ENCODE assay signal across 9 mouse cellular contexts in genomic region chr5:24596519-24597171, GRCm38 (mm10). TPM values are rescaled to one million over a fixed set of nuclear protein-coding genes. Genes with fewer than 3 reads are reported as not detected.
A peak's percentile ranks its signal among the peaks of the same experiment; 100 is the strongest.
DNase-seq lines count a peak whose midpoint lies in the region; ATAC-seq and TF ChIP-seq lines count a peak whose summit lies in the region.
"Had no signal": no experiment of that assay in that cellular context is flagged by ENCODE, and none has a peak within 500 bp of the region (broad histone marks: within the 10 kb centered on the region; RNA-seq: fewer than 3 reads in every experiment).

No protein-coding gene starts in this region.

- no peak for TF ChIP-seq CTCF in liver, adult 2 months (IDR thresholded peaks at IDR 0.05; ENCODE audit: low read depth, low read length)

- H3K4me1 ChIP-seq in liver, adult 2 months (ENCODE audit: control insufficient read depth, insufficient read depth, low read length) = peaks cover 8% of the 10 kb centered on the region
- H3K4me1 ChIP-seq in liver, embryonic 11.5 days (replicated peaks; ENCODE audit: control insufficient read depth, insufficient read depth, low read length) = peaks cover 13% of the 10 kb centered on the region
- H3K4me1 ChIP-seq in midbrain, embryonic 14.5 days (ENCODE audit: control insufficient read depth, insufficient read depth, low read length) = peaks cover 58% of the 10 kb centered on the region

- WGBS in liver, adult 2 months = 55% methylated on average over 11 of the region's 11 CpGs
- 33% methylated on average over 11 of the region's 11 CpGs for WGBS in liver, embryonic 11.5 days
- 2% methylated on average over 11 of the region's 11 CpGs for WGBS in midbrain, embryonic 14.5 days

- H3K79me2 ChIP-seq in liver, adult 2 months (ENCODE audit: control insufficient read depth, insufficient read depth, low read length) = no peaks in the 10 kb centered on the region

- no peak for ATAC-seq in liver, embryonic 11.5 days (replicated peaks; ENCODE audit: low FRiP score)
- peak; percentile 46; the same call in 1 of the 2 replicates for ATAC-seq in midbrain, embryonic 14.5 days (ENCODE audit: low FRiP score, low TSS enrichment)

- no peak for TF ChIP-seq POLR2A in liver, adult 2 months (IDR thresholded peaks at IDR 0.05; ENCODE audit: extremely low read depth, insufficient read depth, low read length)

- H3K9me3 ChIP-seq in liver, embryonic 11.5 days (ENCODE audit: control insufficient read depth, low read length) = no peaks in the 10 kb centered on the region
- no peaks in the 10 kb centered on the region for H3K9me3 ChIP-seq in midbrain, embryonic 14.5 days (ENCODE audit: control insufficient read depth, low read length)

- no peaks in the 10 kb centered on the region for H3K27me3 ChIP-seq in liver, adult 2 months (ENCODE audit: control insufficient read depth, insufficient read depth, low read length)
- H3K27me3 ChIP-seq in liver, embryonic 11.5 days (replicated peaks; ENCODE audit: control insufficient read depth, insufficient read depth, low read length) = peaks cover 43% of the 10 kb centered on the region
- no peaks in the 10 kb centered on the region for H3K27me3 ChIP-seq in midbrain, embryonic 14.5 days (ENCODE audit: control insufficient read depth, insufficient read depth, low read length)

- H3K9ac ChIP-seq in liver, adult 2 months (ENCODE audit: low read depth, low read length) = no peak overlapping the region
- H3K9ac ChIP-seq in liver, embryonic 11.5 days (ENCODE audit: low read depth, low read length) = no peak overlapping the region
- peak overlapping the region; percentile 46 for H3K9ac ChIP-seq in midbrain, embryonic 14.5 days (replicated peaks; ENCODE audit: low read length)

- H3K4me2 ChIP-seq in liver, embryonic 11.5 days = no peak overlapping the region
- peak overlapping the region; percentile 56 for H3K4me2 ChIP-seq in midbrain, embryonic 14.5 days (ENCODE audit: low read length)

- no peak overlapping the region for H3K27ac ChIP-seq in liver, adult 2 months (replicated peaks; ENCODE audit: insufficient read depth, low read depth, low read length)
- no peak overlapping the region for H3K27ac ChIP-seq in liver, embryonic 11.5 days (ENCODE audit: low read depth, low read length)
- peak overlapping the region; percentile 93 for H3K27ac ChIP-seq in midbrain, embryonic 14.5 days (replicated peaks; ENCODE audit: low read depth, low read length)

- H3K36me3 ChIP-seq in liver, adult 2 months (ENCODE audit: control insufficient read depth, insufficient read depth, low read length) = no peaks in the 10 kb centered on the region
- peaks cover 8% of the 10 kb centered on the region; the same call in 1 of the 2 replicates for H3K36me3 ChIP-seq in liver, embryonic 11.5 days (ENCODE audit: control insufficient read depth, insufficient read depth, low read length)
- peaks cover 41% of the 10 kb centered on the region for H3K36me3 ChIP-seq in midbrain, embryonic 14.5 days (ENCODE audit: control insufficient read depth, insufficient read depth, low read length)

- peak overlapping the region; percentile 40 for H3K4me3 ChIP-seq in liver, adult 2 months (ENCODE audit: insufficient read depth, low read depth, low read length)
- H3K4me3 ChIP-seq in liver, embryonic 11.5 days (ENCODE audit: low read depth, low read length) = no peak overlapping the region
- peak overlapping the region; percentile 24 for H3K4me3 ChIP-seq in midbrain, embryonic 14.5 days (replicated peaks; ENCODE audit: low read depth, low read length)

- no peak for DNase-seq in liver, adult 2 months (ENCODE audit: extremely low read depth, low read depth, low spot score)
- DNase-seq in liver, embryonic 11.5 days (ENCODE audit: low spot score) = no peak
- DNase-seq in cerebellum, postnatal 14 days = peak; percentile 69 to 76
- peak; percentile 57 to 71 for DNase-seq in heart, adult 9 months (ENCODE audit: low spot score in 2 of 2)
- DNase-seq in layer of hippocampus, adult 9-11 months = peak; percentile 84
- peak; percentile 88 for DNase-seq in midbrain, embryonic 14.5 days
- DNase-seq in ovary, adult 18-20 months (ENCODE audit: low spot score) = no peak
- DNase-seq in adrenal gland, adult 18-20 months (ENCODE audit: low spot score in 2 of 2) = no peak

RNA-seq across cellular contexts. Expression of gene Chpf2, which starts 10.1 kb away (rescaled TPM):
- total RNA-seq in liver, adult 2 months (2014; rRNA removed) = 9.5 and 14.2 TPM in 2 replicates
- 21.1 and 22.4 TPM in 2 replicates for polyA plus RNA-seq in liver, adult 2 months (2012; rRNA removed)
- polyA plus RNA-seq in liver, embryonic 11.5 days (2014; fragmentation: Nextera tagmentation; extraction: Ambion mirVana) = 14.6 TPM in 2 replicates
- 12.4 and 19.4 TPM in 2 replicates for polyA plus RNA-seq in midbrain, embryonic 14.5 days (2014; fragmentation: Nextera tagmentation; extraction: Ambion mirVana)
- 10 to 100 TPM; 34.5 to 39.7 TPM for total RNA-seq in adrenal gland, adult 18-20 months (2021)

RNA-seq across cellular contexts. Expression of gene Abcf2, which starts 19.4 kb away (rescaled TPM):
- total RNA-seq in liver, adult 2 months (2014; rRNA removed) = 25.0 and 25.9 TPM in 2 replicates
- 27.1 and 31.9 TPM in 2 replicates for polyA plus RNA-seq in liver, adult 2 months (2012; rRNA removed)
- 122 and 144 TPM in 2 replicates for polyA plus RNA-seq in liver, embryonic 11.5 days (2014; fragmentation: Nextera tagmentation; extraction: Ambion mirVana)
- polyA plus RNA-seq in midbrain, embryonic 14.5 days (2014; fragmentation: Nextera tagmentation; extraction: Ambion mirVana) = 79.3 and 88.1 TPM in 2 replicates
- 10 to 100 TPM; 62.8 to 81.3 TPM for total RNA-seq in adrenal gland, adult 18-20 months (2021)

RNA-seq across cellular contexts. Expression of gene Smarcd3, which starts 27.6 kb away (rescaled TPM):
- total RNA-seq in liver, adult 2 months (2014; rRNA removed) = 0.55 and 1.3 TPM in 2 replicates
- 1.3 TPM in 2 replicates for polyA plus RNA-seq in liver, adult 2 months (2012; rRNA removed)
- polyA plus RNA-seq in liver, embryonic 11.5 days (2014; fragmentation: Nextera tagmentation; extraction: Ambion mirVana) = 13.6 and 15.2 TPM in 2 replicates
- polyA plus RNA-seq in midbrain, embryonic 14.5 days (2014; fragmentation: Nextera tagmentation; extraction: Ambion mirVana) = 158 and 199 TPM in 2 replicates
- 10 to 100 TPM; 15.2 to 17.2 TPM for total RNA-seq in adrenal gland, adult 18-20 months (2021)

RNA-seq across cellular contexts. Expression of gene 4931409K22Rik, which starts 40.0 kb away (rescaled TPM):
- not detected in 2 replicates for total RNA-seq in liver, adult 2 months (2014; rRNA removed)
- polyA plus RNA-seq in liver, adult 2 months (2012; rRNA removed) = not detected in 2 replicates
- polyA plus RNA-seq in liver, embryonic 11.5 days (2014; fragmentation: Nextera tagmentation; extraction: Ambion mirVana) = 0.18 TPM in 1 of 2 replicates, not detected in the other
- polyA plus RNA-seq in midbrain, embryonic 14.5 days (2014; fragmentation: Nextera tagmentation; extraction: Ambion mirVana) = not detected in 2 replicates
- not detected for total RNA-seq in adrenal gland, adult 18-20 months (2021)
- polyA plus RNA-seq: large intestine, adult 2 months had no signal

RNA-seq across cellular contexts. Expression of gene Asb10, which starts 55.9 kb away (rescaled TPM):
- 0.13 TPM in 1 of 2 replicates, not detected in the other for total RNA-seq in liver, adult 2 months (2014; rRNA removed)
- 0.06 and 0.10 TPM in 2 replicates for polyA plus RNA-seq in liver, adult 2 months (2012; rRNA removed)
- 0.23 and 0.30 TPM in 2 replicates for polyA plus RNA-seq in liver, embryonic 11.5 days (2014; fragmentation: Nextera tagmentation; extraction: Ambion mirVana)
- 0.09 and 0.12 TPM in 2 replicates for polyA plus RNA-seq in midbrain, embryonic 14.5 days (2014; fragmentation: Nextera tagmentation; extraction: Ambion mirVana)
- total RNA-seq in adrenal gland, adult 18-20 months (2021) = under 1 TPM in 1 of 2 experiments, not detected in 1; 0.23 TPM

Comparison
In these comparisons a context has a peak if more than half of its experiments do, and no peak if none do; other contexts are left out.
1. DNase-seq: peak in cerebellum, postnatal 14 days (2 of 2), heart, adult 9 months (2 of 2), layer of hippocampus, adult 9-11 months (single experiment) and midbrain, embryonic 14.5 days (single experiment); none in liver, adult 2 months (single experiment), liver, embryonic 11.5 days (single experiment), ovary, adult 18-20 months (single experiment) and adrenal gland, adult 18-20 months (0 of 2).